Mouse (Mus musculus): ENCODE data around the gene Mapk7. TPM values are rescaled to one million over a fixed set of nuclear protein-coding genes. Genes with fewer than 3 reads are reported as not detected.

Mapk7 gene
- polyA plus RNA-seq (2012; rRNA removed; ENCODE audit: low replicate concordance), result 14.8 and 17.8 TPM in 2 replicates

GRCm38 (mm10) chr11:61494129-61494997 lies at the start of gene Mapk7:
Gene Mapk7, minus strand, starts transcription at chr11:61494406.

GRCm38 (mm10) chr11:61504713-61505257 lies 10.6 kb upstream of the Mapk7 start, which contains the start of gene B9d1:
Gene B9d1, plus strand, starts transcription at chr11:61505144.

GRCm38 (mm10) chr11:61484613-61485540 lies 9.3 kb downstream of the Mapk7 start, which contains the start of gene Mfap4:
Gene Mfap4, plus strand, starts transcription at chr11:61485431.

Other genes with a start within 250 kb of the Mapk7 start
- 119 and 160 TPM in 2 replicates for gene Aldh3a2, start 226.9 kb downstream of the Mapk7 start, polyA plus RNA-seq (2012; rRNA removed; ENCODE audit: low replicate concordance)
- 0.26 TPM in 1 of 2 replicates, not detected in the other for gene Slc47a2, start 151.5 kb downstream of the Mapk7 start, polyA plus RNA-seq (2012; rRNA removed; ENCODE audit: low replicate concordance)
- 9.7 and 31.9 TPM in 2 replicates for gene Slc47a1, start 116.1 kb downstream of the Mapk7 start, polyA plus RNA-seq (2012; rRNA removed; ENCODE audit: low replicate concordance)
- 0.13 and 0.36 TPM in 2 replicates for gene Rnf112, start 40.3 kb downstream of the Mapk7 start, polyA plus RNA-seq (2012; rRNA removed; ENCODE audit: low replicate concordance)
- gene Mfap4, start 9.0 kb downstream of the Mapk7 start, polyA plus RNA-seq (2012; rRNA removed; ENCODE audit: low replicate concordance), result 29.8 and 78.6 TPM in 2 replicates
- gene B9d1, start 10.7 kb upstream of the Mapk7 start, polyA plus RNA-seq (2012; rRNA removed; ENCODE audit: low replicate concordance), result 7.1 and 9.9 TPM in 2 replicates
- gene Epn2, start 85.3 kb upstream of the Mapk7 start, polyA plus RNA-seq (2012; rRNA removed; ENCODE audit: low replicate concordance), result 6.9 and 7.0 TPM in 2 replicates
- 3.0 and 7.3 TPM in 2 replicates for gene Grap, start 158.9 kb upstream of the Mapk7 start, polyA plus RNA-seq (2012; rRNA removed; ENCODE audit: low replicate concordance)
- gene Fam83g, start 189.7 kb upstream of the Mapk7 start, polyA plus RNA-seq (2012; rRNA removed; ENCODE audit: low replicate concordance), result 16.4 and 33.2 TPM in 2 replicates
- gene Slc5a10, start 226.4 kb upstream of the Mapk7 start, polyA plus RNA-seq (2012; rRNA removed; ENCODE audit: low replicate concordance), result 0.09 TPM in 1 of 2 replicates, not detected in the other